Mouse (Mus musculus) kidney, adult 2 months (tissue): ENCODE measurements at regions not wholly inside any gene's neighbourhood (a gene's known extent, or its start where the extent isn't known, plus 50 kb on each side); places are given as distances from the start of the nearest gene placed in this dataset.

ENCODE experiments used
- CTCF ChIP-seq: fragments of 200-500 bp; conservative IDR thresholded peaks from 2 replicates; pipeline ENCODE4 v1.5.1; 2011; ENCODE audit warnings: low read depth, mild to moderate bottlenecking, control low read depth, low read length, moderate library complexity, mixed read lengths; ENCODE audit not compliant: insufficient read depth, insufficient read length
- POLR2A ChIP-seq: fragments of 200-500 bp; IDR thresholded peaks from one replicate; pipeline ENCODE4 v1.6.1; 2011; ENCODE audit warnings: low read depth, low read length, control low read depth

GRCm38 (mm10) chr1:147223232-147223925 lies 728.8 kb downstream of the Brinp3 start:
- TF ChIP-seq CTCF (peak; percentile 32; the same call in 1 of the 2 replicates), POLR2A (no peak)
